Mouse (Mus musculus) forebrain, embryonic 13.5 days (tissue): ENCODE measurements at regions not wholly inside any gene's neighbourhood (a gene's known extent, or its start where the extent isn't known, plus 50 kb on each side); places are given as distances from the start of the nearest gene placed in this dataset.

Source experiments
- ATAC-seq: fragments of 200-750 bp; cut with Nextera tagmentation; 2 replicates; pipeline ENCODE4 v1.8.0; 2017
- H3K27ac ChIP-seq: fragments of 300-500 bp; sonication (generic); 2 replicates; pipeline ENCODE4 v1.5.1; 2015; ENCODE audit warnings: inconsistent platforms, mild to moderate bottlenecking, moderate library complexity
- H3K27me3 ChIP-seq: fragments of 300-500 bp; sonication (generic); 2 replicates; pipeline ENCODE4 v1.6.1; 2015; ENCODE audit warnings: mild to moderate bottlenecking, inconsistent platforms
- H3K36me3 ChIP-seq: fragments of 300-500 bp; sonication (generic); 2 replicates; pipeline ENCODE4 v1.6.1; 2015; ENCODE audit warnings: mild to moderate bottlenecking, inconsistent platforms; ENCODE audit not compliant: poor library complexity, severe bottlenecking
- H3K4me1 ChIP-seq: fragments of 300-500 bp; sonication (generic); 2 replicates; pipeline ENCODE4 v1.6.1; 2015; ENCODE audit warnings: inconsistent platforms
- H3K4me2 ChIP-seq: fragments of 300-500 bp; sonication (generic); 2 replicates; pipeline ENCODE4 v1.6.1; 2015; ENCODE audit warnings: inconsistent platforms, mild to moderate bottlenecking, moderate library complexity
- H3K4me3 ChIP-seq: fragments of 300-500 bp; sonication (generic); 2 replicates; pipeline ENCODE4 v1.5.1; 2015; ENCODE audit warnings: mild to moderate bottlenecking, inconsistent platforms
- H3K9ac ChIP-seq: fragments of 300-500 bp; sonication (generic); 2 replicates; pipeline ENCODE4 v1.6.1; 2015; ENCODE audit warnings: mild to moderate bottlenecking, inconsistent platforms
- H3K9me3 ChIP-seq: fragments of 300-500 bp; sonication (generic); replicated peaks from 2 replicates; pipeline ENCODE4 v1.6.1; 2016; ENCODE audit warnings: inconsistent platforms
- WGBS: fragments of 180-500 bp; shearing (Covaris S2); methylation state at CpG from one replicate; pipeline ENCODE4 v1.1.7; 2015; 5-methylcytosine and 5-hydroxymethylcytosine counted together

GRCm38 (mm10) chr15:36870717-36871116, 136.9 kb downstream of the Zfp706 start:
- Histone ChIP-seq H3K36me3 (no peaks in the 10 kb centered on the region), H3K4me1 (peaks cover 16% of the 10 kb centered on the region), H3K4me3 (no peak overlapping the region), H3K27me3 (no peaks in the 10 kb centered on the region), H3K9me3 (no peaks in the 10 kb centered on the region), H3K4me2 (no peak overlapping the region), H3K9ac (no peak overlapping the region), H3K27ac (no peak overlapping the region)
- ATAC-seq: no peak
- 94% methylated on average over 7 of the region's 7 CpGs for WGBS

- H3K4me3 ChIP-seq: no peak overlapping the region
- no peak overlapping the region for H3K9ac ChIP-seq
- no peaks in the 10 kb centered on the region for H3K9me3 ChIP-seq
- no peak overlapping the region for H3K4me2 ChIP-seq
- H3K4me1 ChIP-seq: peaks cover 16% of the 10 kb centered on the region
- no peaks in the 10 kb centered on the region for H3K36me3 ChIP-seq
- H3K27ac ChIP-seq: no peak overlapping the region
- 92% methylated on average over 9 of the region's 9 CpGs for WGBS
- H3K27me3 ChIP-seq: no peaks in the 10 kb centered on the region
- no peak for ATAC-seq
Measured at GRCm38 (mm10) chr15:36870094-36870493, 137.5 kb downstream of the Zfp706 start.

- Histone ChIP-seq H3K36me3 (no peaks in the 10 kb centered on the region), H3K4me2 (no peak overlapping the region), H3K27me3 (no peaks in the 10 kb centered on the region), H3K4me3 (no peak overlapping the region), H3K9ac (no peak overlapping the region), H3K4me1 (no peaks in the 10 kb centered on the region), H3K27ac (no peak overlapping the region), H3K9me3 (no peaks in the 10 kb centered on the region)
- WGBS: 44% methylated on average over 1 of the region's 1 CpGs
- no peak for ATAC-seq
Measured at GRCm38 (mm10) chr15:36866088-36866487, 141.5 kb downstream of the Zfp706 start.

- no peak overlapping the region for H3K9ac ChIP-seq
- H3K36me3 ChIP-seq: no peaks in the 10 kb centered on the region
- H3K4me3 ChIP-seq: no peak overlapping the region
- no peak for ATAC-seq
- 73% methylated on average over 3 of the region's 3 CpGs for WGBS
- no peak overlapping the region for H3K27ac ChIP-seq
- H3K4me2 ChIP-seq: no peak overlapping the region
- no peaks in the 10 kb centered on the region for H3K4me1 ChIP-seq
- H3K27me3 ChIP-seq: no peaks in the 10 kb centered on the region
- no peaks in the 10 kb centered on the region for H3K9me3 ChIP-seq
Measured at GRCm38 (mm10) chr15:36865332-36865731, 142.2 kb downstream of the Zfp706 start.

GRCm38 (mm10) chr15:36864046-36864445, 143.5 kb downstream of the Zfp706 start:
- WGBS: 77% methylated on average over 2 of the region's 2 CpGs
- Histone ChIP-seq H3K27me3 (no peaks in the 10 kb centered on the region), H3K27ac (no peak overlapping the region)

GRCm38 (mm10) chr15:36858711-36859110, 148.9 kb downstream of the Zfp706 start:
- no peak for ATAC-seq
- Histone ChIP-seq H3K4me3 (no peak overlapping the region), H3K9me3 (no peaks in the 10 kb centered on the region), H3K27ac (no peak overlapping the region), H3K4me1 (peaks cover 3% of the 10 kb centered on the region; the same call in 1 of the 2 replicates), H3K9ac (no peak overlapping the region), H3K36me3 (no peaks in the 10 kb centered on the region), H3K27me3 (no peaks in the 10 kb centered on the region), H3K4me2 (no peak overlapping the region)
- WGBS: 82% methylated on average over 4 of the region's 4 CpGs

More at GRCm38 (mm10) chr15:36864046-36864445, 143.5 kb downstream of the Zfp706 start:
- Histone ChIP-seq H3K4me2 (no peak overlapping the region), H3K4me3 (no peak overlapping the region), H3K9me3 (no peaks in the 10 kb centered on the region), H3K4me1 (no peaks in the 10 kb centered on the region), H3K36me3 (no peaks in the 10 kb centered on the region), H3K9ac (no peak overlapping the region)
- no peak for ATAC-seq

- 53% methylated on average over 1 of the region's 1 CpGs for WGBS
Measured at GRCm38 (mm10) chr15:36857622-36858021, 150.0 kb downstream of the Zfp706 start.

GRCm38 (mm10) chr15:36855550-36856131, 151.9 kb downstream of the Zfp706 start:
- H3K4me1 ChIP-seq: peaks cover 3% of the 10 kb centered on the region; the same call in 1 of the 2 replicates
- no peak overlapping the region for H3K27ac ChIP-seq
- H3K4me2 ChIP-seq: no peak overlapping the region
- H3K9me3 ChIP-seq: no peaks in the 10 kb centered on the region
- ATAC-seq: no peak
- no peak overlapping the region for H3K9ac ChIP-seq
- 72% methylated on average over 7 of the region's 7 CpGs for WGBS
- no peaks in the 10 kb centered on the region for H3K36me3 ChIP-seq
- H3K4me3 ChIP-seq: no peak overlapping the region
- no peaks in the 10 kb centered on the region for H3K27me3 ChIP-seq

More at GRCm38 (mm10) chr15:36857622-36858021, 150.0 kb downstream of the Zfp706 start:
- H3K4me2 ChIP-seq: no peak overlapping the region
- ATAC-seq: no peak
- no peak overlapping the region for H3K9ac ChIP-seq
- H3K4me1 ChIP-seq: peaks cover 3% of the 10 kb centered on the region; the same call in 1 of the 2 replicates
- H3K4me3 ChIP-seq: no peak overlapping the region
- H3K9me3 ChIP-seq: no peaks in the 10 kb centered on the region
- H3K36me3 ChIP-seq: no peaks in the 10 kb centered on the region
- H3K27me3 ChIP-seq: no peaks in the 10 kb centered on the region
- H3K27ac ChIP-seq: no peak overlapping the region

- no peak for ATAC-seq
Measured at GRCm38 (mm10) chr15:36854900-36855321, 152.7 kb downstream of the Zfp706 start.

GRCm38 (mm10) chr15:36852229-36852821, 155.2 kb downstream of the Zfp706 start:
- 69% methylated on average over 6 of the region's 6 CpGs for WGBS
- no peaks in the 10 kb centered on the region for H3K9me3 ChIP-seq
- H3K27ac ChIP-seq: no peak overlapping the region

More at GRCm38 (mm10) chr15:36854900-36855321, 152.7 kb downstream of the Zfp706 start:
- Histone ChIP-seq H3K36me3 (no peaks in the 10 kb centered on the region), H3K27me3 (no peaks in the 10 kb centered on the region), H3K4me1 (peaks cover 3% of the 10 kb centered on the region; the same call in 1 of the 2 replicates), H3K4me3 (no peak overlapping the region), H3K27ac (no peak overlapping the region), H3K9ac (no peak overlapping the region), H3K9me3 (no peaks in the 10 kb centered on the region), H3K4me2 (no peak overlapping the region)
- 72% methylated on average over 6 of the region's 6 CpGs for WGBS

GRCm38 (mm10) chr15:36848238-36848637, 159.3 kb downstream of the Zfp706 start:
- 65% methylated on average over 5 of the region's 5 CpGs for WGBS
- Histone ChIP-seq H3K27me3 (no peaks in the 10 kb centered on the region), H3K4me3 (no peak overlapping the region), H3K4me1 (no peaks in the 10 kb centered on the region), H3K27ac (no peak overlapping the region), H3K4me2 (no peak overlapping the region), H3K9ac (no peak overlapping the region), H3K36me3 (no peaks in the 10 kb centered on the region), H3K9me3 (no peaks in the 10 kb centered on the region)
- no peak for ATAC-seq

More at GRCm38 (mm10) chr15:36852229-36852821, 155.2 kb downstream of the Zfp706 start:
- no peaks in the 10 kb centered on the region for H3K27me3 ChIP-seq
- H3K4me1 ChIP-seq: no peaks in the 10 kb centered on the region
- no peak overlapping the region for H3K4me3 ChIP-seq
- H3K9ac ChIP-seq: no peak overlapping the region
- H3K4me2 ChIP-seq: no peak overlapping the region
- no peak for ATAC-seq
- H3K36me3 ChIP-seq: no peaks in the 10 kb centered on the region

GRCm38 (mm10) chr15:36846806-36847205, 160.8 kb downstream of the Zfp706 start:
- H3K4me1 ChIP-seq: no peaks in the 10 kb centered on the region
- no peak for ATAC-seq
- H3K9ac ChIP-seq: no peak overlapping the region
- H3K4me3 ChIP-seq: no peak overlapping the region
- no peaks in the 10 kb centered on the region for H3K27me3 ChIP-seq
- no peaks in the 10 kb centered on the region for H3K9me3 ChIP-seq
- no peak overlapping the region for H3K4me2 ChIP-seq
- H3K27ac ChIP-seq: no peak overlapping the region
- no peaks in the 10 kb centered on the region for H3K36me3 ChIP-seq
- 76% methylated on average over 9 of the region's 9 CpGs for WGBS
